Mouse (Mus musculus) kidney, postnatal 4 days (tissue): ENCODE measurements at regions not wholly inside any gene's neighbourhood (a gene's known extent, or its start where the extent isn't known, plus 50 kb on each side); places are given as distances from the start of the nearest gene placed in this dataset.

Source experiments
- DNase-seq, 2 experiments: peaks; one replicate each; pipeline ENCODE4 v3.0.0; 2021; ENCODE audit warnings: mixed read lengths in 2 of 2

DNA sequence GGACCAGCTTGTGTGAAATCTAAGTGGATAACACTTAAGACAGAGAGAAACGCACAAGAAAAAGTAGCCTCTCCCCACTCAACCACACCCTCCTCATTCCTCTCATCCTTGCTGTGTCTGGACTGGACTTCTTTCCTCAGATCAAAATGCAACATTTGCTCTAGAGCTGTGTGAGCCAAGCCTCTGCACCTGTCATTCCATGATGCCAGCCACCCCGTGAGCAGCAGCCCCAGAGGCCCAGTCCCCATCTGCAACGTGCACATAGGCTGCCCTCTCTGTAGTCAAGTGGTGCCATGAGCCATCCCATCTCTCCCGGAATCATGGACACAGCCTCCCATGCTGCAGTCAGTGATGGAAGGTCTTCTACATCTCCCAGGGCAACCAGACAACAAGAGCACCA, 55.1 kb upstream of the Gpc1 start:
- DNase-seq, result no peak

DNA sequence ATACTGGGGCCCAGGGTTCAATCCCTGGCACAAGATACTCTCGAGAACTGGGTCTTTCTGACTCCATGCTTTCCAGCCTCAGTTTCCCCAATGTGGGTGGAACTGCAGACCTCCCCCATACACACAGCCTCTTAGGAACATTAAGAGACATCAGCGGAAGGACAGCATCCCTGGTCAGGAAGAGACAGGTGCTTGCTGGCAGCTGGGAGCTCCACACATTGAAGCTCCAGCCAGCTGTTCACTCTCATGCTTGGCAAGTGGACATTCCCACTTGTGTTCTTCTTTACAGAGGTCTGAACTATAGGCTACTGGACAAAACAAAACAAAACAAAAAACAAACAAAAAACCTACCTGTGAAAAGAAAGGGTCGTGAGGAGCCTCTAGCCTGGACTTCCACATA, 55.5 kb upstream of the Gpc1 start:
- no peak for DNase-seq

DNA sequence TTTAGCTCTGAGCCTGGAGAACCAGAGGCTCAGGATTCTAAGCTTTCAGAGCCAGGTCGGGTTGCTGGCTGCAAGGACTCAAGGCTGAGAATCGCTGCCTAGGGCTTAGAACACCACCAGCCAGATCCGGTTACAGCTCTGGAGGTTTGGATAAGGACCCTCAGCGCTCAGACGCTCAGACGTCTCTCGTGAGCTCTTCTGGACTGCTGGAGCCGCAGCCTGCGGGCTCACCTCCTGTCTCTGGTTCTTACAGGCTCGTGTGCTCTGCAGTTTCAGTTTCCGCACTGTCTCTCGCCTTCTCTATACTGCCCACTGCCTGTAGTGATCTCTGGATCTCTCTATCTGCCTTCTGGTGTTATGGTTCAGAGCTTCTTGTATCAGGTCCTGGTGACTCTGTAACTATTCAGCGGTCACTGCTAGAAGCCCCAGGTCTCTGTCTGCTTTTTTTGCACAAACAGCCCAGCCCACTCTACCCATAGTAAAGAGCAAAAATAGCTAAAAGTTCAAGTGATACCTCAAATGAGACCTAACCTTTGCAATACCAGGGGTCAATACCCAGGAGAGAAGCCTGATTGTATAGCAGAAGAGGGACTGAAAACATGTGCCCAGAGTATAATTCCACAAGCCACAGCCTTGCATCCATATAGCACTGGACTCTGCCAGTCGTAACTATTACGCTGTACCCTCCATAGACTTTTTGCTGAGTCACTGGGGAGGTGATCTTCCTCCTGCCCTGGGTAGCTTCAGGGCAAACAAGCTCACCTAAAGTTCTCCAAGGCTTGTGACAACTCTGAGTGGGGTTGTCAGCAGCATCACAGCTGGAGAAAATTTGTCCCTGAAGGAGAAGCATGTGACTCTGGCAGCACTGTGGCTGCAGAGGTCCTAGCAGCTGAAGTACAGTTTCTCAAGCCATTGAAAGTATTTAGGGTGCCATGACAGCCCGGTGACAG, 56.4 kb upstream of the Gpc1 start:
- DNase-seq, result no peak

DNA sequence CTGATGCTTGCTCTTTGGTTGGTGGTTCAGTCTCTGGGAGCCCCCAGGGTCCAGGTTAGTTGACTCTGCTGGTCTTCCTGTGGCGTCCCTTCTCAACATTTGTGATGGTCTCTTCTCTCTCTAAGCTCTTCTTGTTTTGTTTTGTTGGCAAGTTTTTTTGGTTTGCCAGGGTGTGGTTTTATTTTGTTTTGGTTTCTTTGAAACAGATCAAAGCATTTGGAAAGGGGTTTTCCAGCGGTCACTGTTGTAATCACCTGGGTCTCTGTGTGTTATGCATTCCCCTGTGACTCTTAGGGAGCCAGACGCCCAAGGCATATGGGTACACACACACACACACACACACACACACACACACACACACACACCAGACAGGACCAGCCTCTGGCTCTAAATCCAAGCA, 57.4 kb upstream of the Gpc1 start:
- DNase-seq, result no peak

DNA sequence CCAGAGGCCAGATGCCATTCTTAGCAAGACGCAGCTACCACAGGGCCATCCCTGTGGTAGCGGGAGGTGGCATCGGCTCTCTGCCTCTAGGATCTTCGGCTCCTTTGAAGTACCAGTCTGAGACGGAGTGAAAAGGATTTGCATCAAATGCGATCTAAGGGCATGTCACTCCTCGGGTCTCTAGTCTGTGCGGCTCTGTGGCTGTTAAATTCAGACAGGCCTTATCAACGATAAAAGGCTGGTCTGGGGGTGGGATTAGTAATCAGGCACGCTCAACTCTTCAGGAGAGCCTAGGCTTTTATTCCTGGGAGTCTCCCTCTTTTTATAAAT, 58.7 kb upstream of the Gpc1 start:
- DNase-seq, result no peak

DNA sequence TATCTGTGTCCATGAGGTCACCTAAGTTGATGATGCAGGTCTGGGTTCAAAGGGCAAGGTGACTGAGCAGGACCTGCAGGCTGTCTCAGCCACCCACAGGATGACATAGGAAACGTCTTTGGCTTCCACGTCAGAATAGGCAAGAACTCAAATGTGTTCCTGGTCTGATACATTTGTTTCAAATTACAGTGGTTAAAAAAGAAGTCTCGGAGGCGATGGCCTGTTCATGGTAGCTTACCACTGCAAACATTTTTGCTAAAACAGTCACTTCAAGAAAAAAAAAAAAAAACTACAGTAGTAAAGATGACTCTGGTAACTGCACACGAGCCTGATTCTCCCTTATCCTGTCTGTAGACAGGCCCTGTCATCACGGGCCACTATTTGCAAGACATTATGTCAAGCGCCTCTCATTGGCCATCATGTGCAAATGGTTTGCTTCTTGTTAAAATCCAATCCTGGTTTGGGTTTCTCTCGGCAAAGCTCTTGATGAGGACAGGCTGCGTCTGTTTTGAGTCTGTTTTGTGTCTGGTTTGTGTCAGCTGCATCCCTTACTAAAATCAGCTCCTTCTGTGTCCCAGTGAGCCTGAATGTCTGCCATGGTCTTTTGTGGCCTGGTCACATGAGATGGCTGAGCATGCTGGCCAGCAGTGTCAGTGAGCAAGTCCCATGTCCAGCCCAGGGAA, 59.2 kb upstream of the Gpc1 start:
- DNase-seq, result no peak

DNA sequence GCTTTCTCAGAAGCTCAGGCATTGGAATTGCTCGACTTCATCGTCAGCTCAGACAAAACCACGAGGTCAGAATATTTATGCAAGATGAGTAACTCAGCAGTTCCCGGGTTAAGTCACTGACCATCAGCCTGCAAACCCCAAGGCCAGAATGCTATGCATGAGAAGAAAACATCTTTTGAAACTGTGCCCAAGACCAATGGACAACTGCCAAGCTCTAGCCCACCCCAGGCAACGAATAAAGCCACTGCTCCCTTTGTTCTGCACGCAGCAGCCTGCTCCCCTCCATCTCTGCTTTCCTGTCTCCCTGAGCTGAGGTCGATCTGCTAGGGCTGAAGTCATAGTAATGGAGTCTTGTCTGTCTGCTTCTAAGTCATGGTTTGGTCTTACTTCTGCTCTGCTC, 61.7 kb upstream of the Gpc1 start:
- no peak for DNase-seq

DNA sequence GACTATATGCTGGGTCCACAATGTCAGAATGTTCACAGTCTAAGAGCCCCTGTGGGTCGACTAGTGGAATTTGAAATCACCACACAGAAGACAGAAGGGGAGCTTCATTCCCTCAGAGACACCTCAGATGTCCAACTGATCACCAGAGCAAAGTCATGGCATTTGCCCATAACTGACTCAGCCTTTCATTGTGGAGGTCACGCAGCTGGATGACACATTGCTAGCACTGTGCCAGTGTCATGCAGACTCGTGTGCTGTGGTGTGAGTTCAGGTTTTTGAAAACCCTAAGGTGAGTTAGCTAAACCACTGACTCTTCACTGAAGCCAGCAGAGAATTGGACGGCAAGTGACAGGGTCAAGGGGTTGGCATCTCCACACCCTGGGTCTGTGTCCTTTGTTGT, 62.3 kb upstream of the Gpc1 start:
- no peak for DNase-seq

DNA sequence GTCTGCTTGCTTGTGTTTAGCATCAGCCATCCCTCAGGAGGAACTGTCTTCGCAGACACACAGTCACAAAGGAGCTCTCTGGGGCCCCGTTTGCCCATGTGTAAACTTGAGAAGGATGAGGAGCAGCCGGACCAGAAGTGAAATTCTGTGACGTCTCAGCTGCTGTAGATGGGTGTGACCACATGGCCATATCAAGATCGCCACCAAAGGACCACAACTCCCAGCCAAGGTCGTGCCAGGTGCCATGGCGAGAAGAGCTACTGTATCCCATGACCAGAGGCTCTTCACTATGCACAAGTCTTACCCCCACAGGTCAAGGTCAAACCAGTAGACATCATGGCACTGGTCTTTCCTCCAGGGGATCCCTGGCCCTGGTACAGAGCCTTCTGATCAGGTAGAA, 64.9 kb upstream of the Gpc1 start:
- DNase-seq, result no peak

DNA sequence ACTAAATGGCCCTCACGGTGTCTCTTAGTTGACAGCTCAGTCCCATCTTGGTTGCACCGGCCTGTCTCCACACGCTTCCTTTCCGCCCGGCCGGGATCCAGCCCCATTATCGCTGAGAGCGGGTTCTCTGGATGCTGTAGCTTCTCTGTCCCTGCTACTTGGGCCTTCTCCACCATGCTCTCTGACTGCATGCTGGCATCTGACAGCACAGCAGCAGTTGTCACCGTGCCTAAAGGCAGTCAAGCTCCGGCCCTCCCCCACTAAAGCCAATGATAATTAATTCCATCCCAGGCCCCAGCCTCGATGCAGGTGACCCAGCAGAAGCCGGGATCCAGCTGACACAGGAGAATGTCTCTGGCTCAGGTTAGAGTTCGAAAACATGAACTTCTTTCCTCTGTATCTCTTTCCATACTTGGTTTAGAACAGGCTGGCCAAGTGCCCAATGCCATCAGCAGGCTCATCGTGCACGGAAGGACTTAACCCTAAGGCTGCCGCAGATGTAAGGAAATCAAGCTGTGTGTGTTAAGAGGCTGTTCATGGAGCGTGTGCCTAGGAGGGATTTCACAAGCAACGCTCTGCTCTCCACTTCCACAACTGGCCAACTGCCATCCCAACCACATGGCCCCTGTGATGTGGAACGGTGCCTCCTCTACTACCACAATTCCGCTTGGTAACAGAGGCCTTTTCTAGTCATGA, 76.5 kb upstream of the Gpc1 start:
- DNase-seq, result no peak

DNA sequence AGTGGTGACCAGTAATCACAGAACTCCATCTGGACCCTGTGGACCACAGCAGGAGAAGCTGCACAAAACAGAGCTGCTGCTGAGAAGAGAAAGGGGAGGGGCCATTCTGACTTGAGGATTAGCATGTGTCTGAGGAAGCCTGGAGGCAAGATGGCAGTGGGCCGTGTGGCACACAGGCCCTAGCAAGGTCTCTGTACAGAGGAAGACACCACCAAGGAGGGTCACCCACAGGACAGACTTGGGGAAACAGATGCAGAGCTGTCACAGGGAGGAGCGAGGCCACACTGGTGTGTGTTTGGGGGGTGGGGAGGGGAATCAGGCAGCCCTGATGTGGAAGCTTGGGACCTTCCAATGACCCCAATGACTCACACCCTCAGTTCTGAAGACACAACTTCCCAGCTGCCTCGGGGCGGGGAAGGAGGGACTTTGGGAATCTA, 79.7 kb upstream of the Gpc1 start:
- DNase-seq, result peak in 1 of 2 experiments; percentile 38

DNA sequence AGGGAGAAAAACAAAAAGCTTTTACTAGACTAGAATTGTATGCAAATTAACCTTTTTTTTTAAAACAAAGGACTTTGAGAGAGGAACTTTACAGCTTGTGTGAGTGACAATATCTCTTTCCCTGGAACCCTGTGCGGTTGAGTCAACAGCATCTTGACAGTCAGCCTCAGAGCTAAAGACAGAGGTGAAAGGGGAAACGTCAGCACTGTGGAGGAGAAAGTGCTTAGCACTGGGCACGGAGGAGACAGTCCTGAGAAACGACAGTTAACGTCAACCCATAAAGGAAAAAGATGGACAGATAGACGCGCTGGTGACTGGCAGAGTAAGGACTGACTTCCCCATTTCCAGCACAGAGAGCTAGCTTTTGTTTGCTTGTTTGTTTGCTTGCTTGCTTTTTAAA, 82.0 kb upstream of the Gpc1 start:
- DNase-seq, result no peak

DNA sequence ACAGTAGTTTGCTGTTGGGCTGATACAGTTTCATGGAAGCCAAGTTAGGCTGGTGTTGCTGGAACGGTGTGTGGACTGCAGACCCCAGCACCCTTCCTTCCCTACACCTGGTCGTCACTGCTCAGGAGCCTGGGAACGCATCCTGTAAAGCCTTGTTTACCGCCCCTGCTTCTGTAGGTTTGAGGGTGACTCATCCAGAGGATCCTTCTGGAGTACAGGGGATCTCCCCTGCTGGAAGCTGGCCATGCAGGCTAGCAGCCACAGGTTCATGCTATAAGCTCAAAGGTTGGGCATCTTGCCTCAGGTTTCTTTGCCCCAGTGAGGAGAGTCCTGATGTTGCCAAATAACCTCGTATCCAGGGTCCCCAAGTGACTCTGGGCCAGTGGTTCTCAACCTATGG, 86.2 kb upstream of the Gpc1 start:
- DNase-seq, result no peak

DNA sequence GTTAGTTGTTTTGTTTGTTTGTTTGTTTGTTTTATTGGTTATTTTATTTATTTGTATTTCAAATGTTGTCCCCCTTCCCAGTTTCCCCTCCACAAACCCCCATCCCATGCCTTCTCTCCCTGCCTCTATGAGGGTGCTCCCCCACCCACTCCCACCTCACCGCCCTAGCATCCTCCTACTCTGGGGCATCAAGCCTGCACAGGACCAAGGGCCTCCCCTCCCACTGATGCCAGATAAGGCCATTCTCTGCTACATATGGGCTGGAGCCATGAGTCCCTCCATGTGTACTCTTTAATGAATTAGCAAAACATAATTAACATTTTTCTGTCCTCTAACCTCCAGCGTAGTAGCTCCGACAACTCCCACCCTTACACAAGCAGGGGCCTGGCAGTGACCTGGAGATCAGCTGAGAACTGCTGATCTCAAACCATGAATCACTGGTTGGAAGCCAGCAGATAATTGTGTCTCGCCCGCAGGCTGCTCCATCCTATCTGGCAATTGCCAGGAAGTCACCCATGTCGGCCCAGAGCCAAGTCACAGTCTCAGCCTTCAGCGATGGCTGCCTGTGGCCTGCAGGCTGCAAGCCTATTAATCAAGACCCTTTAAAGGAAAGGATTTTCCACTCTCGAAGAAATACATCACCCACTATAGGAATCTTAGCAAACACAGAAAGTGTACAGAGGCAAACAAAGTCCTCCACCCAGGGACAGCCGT, 86.8 kb upstream of the Gpc1 start:
- peak; percentile 61 to 62 for DNase-seq

DNA sequence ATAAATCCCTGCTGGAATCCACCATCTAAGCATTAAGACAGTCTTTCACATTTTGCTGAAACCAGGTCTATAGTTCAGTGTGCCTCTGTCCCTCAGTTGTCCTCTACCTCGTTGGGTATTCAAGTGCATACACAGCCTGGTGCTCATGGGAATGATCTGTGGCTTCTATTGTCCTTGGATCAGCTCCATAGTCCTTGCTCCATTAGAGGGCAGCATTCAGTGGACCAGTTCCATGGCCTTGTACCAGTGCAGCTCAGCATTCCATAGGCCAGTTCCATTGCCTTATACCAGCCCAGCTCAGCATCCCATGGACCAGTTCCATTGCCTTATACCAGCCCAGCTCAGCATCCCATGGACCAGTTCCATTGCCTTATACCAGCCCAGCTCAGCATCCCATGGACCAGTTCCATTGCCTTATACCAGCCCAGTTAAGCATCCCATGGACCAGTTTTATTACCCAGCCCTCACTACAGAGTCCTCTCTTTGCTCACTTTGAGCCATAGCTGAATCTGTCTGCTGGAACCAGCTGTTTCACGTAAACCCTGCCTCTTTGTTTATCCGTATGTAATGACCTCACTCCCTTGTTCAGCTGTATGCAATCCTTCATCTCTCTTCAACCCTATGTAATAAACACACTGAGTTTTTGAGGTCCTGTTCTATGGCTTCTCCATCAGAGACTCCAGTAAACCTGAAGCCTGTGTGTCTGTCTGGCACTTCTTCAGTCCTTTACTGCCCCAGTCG, 88.4 kb upstream of the Gpc1 start:
- DNase-seq, result no peak

DNA sequence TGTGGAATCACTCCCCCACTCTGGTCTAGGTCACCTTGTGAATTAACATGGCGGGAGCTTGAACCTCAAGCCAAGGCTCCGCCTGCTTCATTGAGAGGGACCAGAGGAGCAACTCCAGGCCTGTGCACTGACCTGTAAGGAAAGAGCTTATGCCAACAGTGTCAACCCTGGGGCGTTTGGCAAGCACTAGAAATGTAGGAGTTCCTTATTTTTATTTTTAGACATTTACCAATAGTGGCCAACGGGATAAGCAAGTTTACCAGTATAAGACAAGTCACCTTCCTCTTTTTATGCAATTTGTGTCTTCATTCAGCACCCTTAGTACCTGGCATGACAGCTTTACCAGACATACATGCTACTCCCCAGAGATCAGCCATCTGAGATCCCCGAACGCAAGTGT, 89.1 kb upstream of the Gpc1 start:
- DNase-seq, result no peak

DNA sequence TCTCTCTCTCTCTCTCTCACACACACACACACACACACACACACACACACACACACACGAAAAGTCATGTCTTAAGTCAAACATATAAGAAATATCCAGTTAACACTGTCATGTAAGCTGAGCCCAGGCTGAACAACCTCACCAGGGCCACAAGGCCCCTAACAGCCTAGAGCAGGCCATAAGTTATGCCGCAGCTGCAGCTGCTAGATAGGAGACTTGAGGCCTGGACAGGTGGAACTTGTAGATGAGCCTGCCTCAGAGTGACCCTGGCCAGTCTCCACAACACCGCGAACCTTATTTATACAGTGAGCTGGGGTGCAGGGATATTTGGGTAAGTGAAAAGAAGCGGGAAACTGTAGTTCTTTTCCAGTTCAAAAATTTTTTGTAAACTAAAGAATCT, 90.4 kb upstream of the Gpc1 start:
- no peak for DNase-seq

DNA sequence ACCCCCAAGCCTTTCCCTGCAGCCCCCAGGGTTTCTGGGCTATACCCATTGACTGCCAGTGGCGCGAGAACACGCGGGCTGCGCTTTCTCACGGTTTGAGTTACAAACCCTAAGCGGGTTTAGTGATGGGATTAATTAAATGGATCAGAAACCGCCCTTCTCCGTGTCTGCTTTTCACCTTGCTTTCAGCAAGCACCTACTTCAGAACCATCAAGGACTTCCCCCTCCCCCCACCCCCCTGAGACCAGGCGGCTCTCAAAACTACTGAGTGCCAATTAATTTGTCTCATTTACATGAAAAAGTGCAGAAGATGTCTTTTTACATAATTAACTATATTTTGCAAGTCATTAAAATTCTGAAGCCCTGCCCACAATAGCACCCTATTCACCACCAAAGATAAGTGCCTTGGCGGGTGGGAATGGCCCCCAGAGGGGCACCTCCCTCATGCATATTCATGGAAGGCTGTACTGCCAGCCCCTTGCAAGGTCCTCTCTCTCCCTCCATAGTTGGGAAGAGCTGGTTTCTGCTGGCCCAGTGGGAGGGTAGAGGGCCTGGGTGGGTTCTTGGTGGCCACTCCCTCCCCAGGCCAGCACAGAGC, 89.1 kb upstream of the Otos start:
- DNase-seq, result no peak

DNA sequence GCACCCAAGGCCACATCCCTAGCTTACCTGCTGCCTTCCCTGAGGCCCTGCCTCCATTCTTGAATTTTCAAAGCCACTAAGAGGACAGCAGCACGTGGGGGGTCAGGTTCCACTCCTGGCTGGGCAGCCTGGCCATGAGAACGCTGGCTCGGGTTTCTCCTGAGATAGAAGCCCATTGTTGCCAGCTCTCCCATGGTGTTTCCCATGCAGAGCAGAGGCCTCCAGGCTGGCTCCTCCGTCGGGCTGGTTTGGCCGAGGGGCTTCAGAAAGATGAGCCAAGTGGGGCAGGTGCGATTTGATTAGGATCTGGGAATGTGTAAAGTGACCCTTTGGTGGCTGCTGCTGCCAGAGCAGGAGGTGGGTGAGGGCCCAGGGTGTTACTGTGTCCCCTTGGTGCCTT, 87.8 kb upstream of the Otos start:
- DNase-seq, result no peak

DNA sequence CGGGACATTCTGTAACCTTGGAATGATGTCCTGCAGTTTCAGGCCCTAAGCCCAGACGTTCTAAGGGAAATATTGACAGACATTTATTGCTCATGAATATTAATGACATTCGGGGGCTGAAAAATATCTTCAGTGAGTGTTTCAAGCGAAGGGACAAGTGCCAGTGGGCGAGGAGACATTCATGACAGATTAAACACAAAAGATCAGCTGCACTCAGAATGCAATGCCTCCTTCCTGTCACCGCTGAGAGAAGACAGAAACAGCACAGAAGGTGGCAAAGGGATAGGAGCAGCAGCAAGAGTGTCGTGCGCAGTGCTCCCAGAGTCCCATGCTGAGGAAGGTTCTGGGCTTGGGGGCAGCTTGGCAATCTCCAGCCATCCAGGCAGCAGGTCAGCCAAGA, 85.1 kb upstream of the Otos start:
- no peak for DNase-seq

DNA sequence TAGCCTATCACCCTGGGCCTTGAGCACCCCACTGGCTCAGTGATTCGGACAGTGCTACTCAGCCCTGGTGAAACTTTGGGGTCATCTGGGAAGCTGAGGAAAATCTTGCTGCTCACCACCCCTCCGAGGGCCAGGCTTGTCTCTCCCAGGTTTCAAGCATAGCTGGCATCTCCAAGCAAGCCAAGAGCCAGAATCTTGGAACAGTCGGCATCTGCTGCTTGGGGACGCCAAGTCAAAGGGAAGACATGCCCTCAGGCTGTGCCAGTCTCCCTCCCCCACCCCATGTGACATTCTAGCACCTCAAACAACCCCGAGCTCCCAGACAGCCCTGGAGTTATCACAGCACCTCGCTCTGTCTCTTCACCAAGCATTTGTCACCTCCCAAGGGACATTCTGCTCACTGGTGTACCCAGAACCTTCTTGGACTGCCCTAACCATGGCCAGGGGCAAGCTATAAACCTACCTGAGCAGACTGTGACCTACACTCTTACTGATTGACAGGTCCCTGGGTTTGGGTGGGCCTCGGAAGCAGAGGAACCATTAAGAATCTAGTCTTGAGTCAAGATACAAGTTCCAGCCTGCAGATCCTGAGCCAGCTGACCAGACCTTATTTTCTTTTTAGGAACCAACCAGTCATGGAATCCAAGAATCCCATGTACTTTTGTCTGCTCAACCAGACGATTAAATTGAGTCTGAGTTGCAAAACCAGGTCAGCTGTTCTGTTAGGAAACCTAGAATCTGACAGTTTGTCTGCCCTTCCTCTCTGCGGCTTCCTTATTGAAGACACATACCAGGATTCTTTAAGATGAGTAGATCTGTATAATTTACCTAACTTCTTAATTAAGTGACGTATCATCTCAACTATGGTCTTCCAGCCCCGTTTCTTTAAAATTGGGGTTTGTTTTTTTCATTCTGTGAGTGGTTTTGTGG, 83.0 kb upstream of the Otos start:
- no peak for DNase-seq
